Mouse (Mus musculus): ENCODE data around the gene Tmeff1. TPM values are rescaled to one million over a fixed set of nuclear protein-coding genes. Genes with fewer than 3 reads are reported as not detected.

Gene Tmeff1
- polyA plus RNA-seq, 1 experiment from 2014 or later, result 0.36 TPM

DNA sequence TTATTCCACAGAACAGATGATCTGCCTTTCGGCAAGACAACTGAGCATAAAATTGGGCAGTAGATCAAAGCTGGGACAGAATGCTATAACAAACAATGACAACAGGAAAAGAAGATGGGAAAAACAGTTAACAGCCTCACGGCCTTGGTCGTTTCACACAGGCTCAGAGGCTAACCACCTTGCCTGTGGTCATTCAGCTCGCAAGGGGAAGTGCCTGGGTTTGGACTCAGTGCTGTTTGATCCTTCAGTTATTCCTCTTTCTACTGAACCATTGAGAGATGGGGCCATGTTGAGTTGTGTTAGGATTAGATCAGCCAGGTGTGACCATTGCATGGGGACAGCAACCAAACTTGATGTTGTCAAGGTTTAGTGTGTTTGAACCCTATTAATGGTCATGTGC, 75.2 kb downstream of the Tmeff1 start:
- no peak for DNase-seq
- Histone ChIP-seq H3K36me3 (replicated peaks; ENCODE audit: insufficient read depth, low read length) (no peaks in the 10 kb centered on the region), H3K4me2 (ENCODE audit: low read depth, low read length) (no peak overlapping the region), H3K4me3 (ENCODE audit: low read depth, low read length) (no peak overlapping the region), H3K27me3 (ENCODE audit: insufficient read depth, low read length) (no peaks in the 10 kb centered on the region), H3K9ac (replicated peaks) (no peak overlapping the region), H3K4me1 (ENCODE audit: insufficient read depth) (no peaks in the 10 kb centered on the region), H3K27ac (ENCODE audit: low read depth) (no peak overlapping the region), H3K9me3 (ENCODE audit: low read length) (no peaks in the 10 kb centered on the region)
- TF ChIP-seq CTCF (IDR thresholded peaks at IDR 0.05; ENCODE audit: low read depth), result no peak
- no peak for TF ChIP-seq EP300 (IDR thresholded peaks at IDR 0.05; ENCODE audit: low read depth)
- no peak for ATAC-seq
- WGBS (ENCODE audit: insufficient replicate concordance), result 47% methylated on average over 4 of the region's 4 CpGs

DNA sequence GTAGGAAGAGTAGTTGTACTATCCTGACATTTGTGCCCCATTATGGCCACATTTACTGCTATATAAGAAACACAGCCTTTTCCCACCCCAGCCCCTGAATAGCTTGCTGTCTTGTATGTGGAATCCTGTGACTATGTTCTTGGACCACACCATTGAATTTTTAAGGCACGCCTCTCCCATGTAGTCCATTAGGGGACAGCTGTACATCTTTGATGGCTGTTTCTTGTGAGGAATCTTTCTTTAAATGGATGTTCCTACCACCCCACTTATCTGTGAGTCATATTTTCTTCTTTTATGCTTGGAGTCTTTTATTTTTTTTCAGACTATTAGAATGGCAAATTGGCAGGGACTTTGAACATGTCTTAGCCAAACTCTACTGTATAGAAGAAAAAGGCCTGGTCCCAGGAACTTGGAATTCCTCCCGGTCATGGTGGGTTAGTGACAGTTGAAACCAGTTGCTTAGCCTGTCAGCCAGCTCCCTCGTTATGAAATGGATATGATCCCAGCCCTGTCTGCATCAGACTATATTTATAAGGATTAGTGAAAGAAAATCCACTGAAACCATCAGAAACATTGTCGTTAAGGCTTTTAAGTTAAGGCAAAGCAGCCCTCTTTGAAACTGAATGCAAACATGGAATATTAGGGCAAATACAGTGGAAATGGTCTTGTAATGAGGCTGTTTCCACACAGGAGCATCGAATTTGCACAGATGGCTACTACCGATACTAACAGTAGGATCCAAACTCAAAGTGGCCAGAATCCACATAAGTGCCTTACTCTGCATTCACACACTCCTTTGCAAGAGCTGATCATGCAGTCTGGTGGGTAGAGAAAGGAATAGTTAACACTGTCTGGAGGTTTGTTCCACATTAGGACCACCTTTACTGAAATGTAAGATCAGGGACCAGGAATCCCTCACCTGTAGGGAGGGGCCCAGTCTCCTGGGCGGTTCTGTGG, 75.9 kb downstream of the Tmeff1 start:
- 73% methylated on average over 7 of the region's 7 CpGs for WGBS (ENCODE audit: insufficient replicate concordance)
- H3K36me3 ChIP-seq (replicated peaks; ENCODE audit: insufficient read depth, low read length), result no peaks in the 10 kb centered on the region
- DNase-seq (no peak), ATAC-seq (no peak)
- TF ChIP-seq EP300 (IDR thresholded peaks at IDR 0.05; ENCODE audit: low read depth), result no peak
- no peak for TF ChIP-seq CTCF (IDR thresholded peaks at IDR 0.05; ENCODE audit: low read depth)
- no peak overlapping the region for H3K4me2 ChIP-seq (ENCODE audit: low read depth, low read length)
- no peak overlapping the region for H3K9ac ChIP-seq (replicated peaks)
- no peaks in the 10 kb centered on the region for H3K27me3 ChIP-seq (ENCODE audit: insufficient read depth, low read length)
- H3K4me3 ChIP-seq (ENCODE audit: low read depth, low read length), result no peak overlapping the region
- no peak overlapping the region for H3K27ac ChIP-seq (ENCODE audit: low read depth)
- no peaks in the 10 kb centered on the region for H3K4me1 ChIP-seq (ENCODE audit: insufficient read depth)
- H3K9me3 ChIP-seq (ENCODE audit: low read length), result no peaks in the 10 kb centered on the region

DNA sequence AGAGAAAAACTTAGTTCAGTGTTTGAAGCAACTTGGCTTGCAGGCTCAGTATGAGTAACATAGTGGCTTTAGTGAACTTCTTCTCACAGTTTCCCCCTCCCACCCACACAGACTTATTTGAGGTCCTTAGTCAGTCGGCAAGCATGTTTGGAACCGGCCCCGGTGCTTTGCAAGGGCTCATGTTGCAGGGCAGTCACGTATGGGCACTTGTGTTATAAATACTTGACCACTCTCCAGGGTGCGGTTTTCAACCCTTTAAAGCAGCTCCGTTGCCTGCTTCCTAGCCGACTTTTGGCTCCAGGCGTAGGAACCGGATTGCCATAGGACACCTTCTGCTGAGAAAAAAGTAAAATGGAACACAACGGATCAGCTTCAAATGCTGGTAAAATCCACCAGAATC, 78.3 kb downstream of the Tmeff1 start, which contains the start of gene Cavin4:
Gene Cavin4, plus strand, starts transcription at position 244 of the 400 bp plus-strand sequence.
- H3K36me3 ChIP-seq (replicated peaks; ENCODE audit: insufficient read depth, low read length), result no peaks in the 10 kb centered on the region
- TF ChIP-seq CTCF (IDR thresholded peaks at IDR 0.05; ENCODE audit: low read depth) (no peak), EP300 (IDR thresholded peaks at IDR 0.05; ENCODE audit: low read depth) (no peak)
- no peak within 1 kb of the TSS for H3K4me2 ChIP-seq (ENCODE audit: low read depth, low read length)
- ATAC-seq (no peak), DNase-seq (no peak)
- H3K4me1 ChIP-seq (ENCODE audit: insufficient read depth), result 0 out of 2 replicates have a peak, but pooled peaks cover under 1% of the 10 kb centered on the region
- H3K4me3 ChIP-seq (ENCODE audit: low read depth, low read length), result no peak within 1 kb of the TSS
- 89% methylated on average over 10 of the region's 10 CpGs for WGBS (ENCODE audit: insufficient replicate concordance)
- no peak within 1 kb of the TSS for H3K9ac ChIP-seq (replicated peaks)
- no peaks in the 10 kb centered on the region for H3K9me3 ChIP-seq (ENCODE audit: low read length)
- no peak within 1 kb of the TSS for H3K27ac ChIP-seq (ENCODE audit: low read depth)
- no peaks in the 10 kb centered on the region for H3K27me3 ChIP-seq (ENCODE audit: insufficient read depth, low read length)

DNA sequence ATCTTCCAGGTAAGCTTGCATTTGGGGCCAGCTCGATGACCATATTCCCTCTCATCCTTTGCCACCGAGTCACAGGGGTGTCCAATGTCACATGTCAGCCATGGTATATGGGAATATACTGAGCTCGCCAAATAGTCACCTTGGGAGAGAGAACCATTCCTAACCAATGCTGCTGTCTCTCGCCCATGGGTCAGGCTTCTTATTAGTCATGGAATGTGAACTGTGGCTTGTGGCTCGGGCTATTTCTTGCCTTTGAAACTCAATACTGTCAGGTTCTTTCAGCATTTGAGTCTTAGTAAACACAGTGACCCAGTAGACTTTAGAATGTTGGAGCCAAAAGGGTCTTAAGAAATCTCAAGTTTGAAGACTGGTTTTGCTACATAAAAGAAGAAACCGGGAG, 79.0 kb downstream of the Tmeff1 start:
- no peak overlapping the region for H3K9ac ChIP-seq (replicated peaks)
- whole genome bisulfite sequencing (ENCODE audit: insufficient replicate concordance), result 78% methylated on average over 6 of the region's 6 CpGs
- no peak for ATAC-seq

DNA sequence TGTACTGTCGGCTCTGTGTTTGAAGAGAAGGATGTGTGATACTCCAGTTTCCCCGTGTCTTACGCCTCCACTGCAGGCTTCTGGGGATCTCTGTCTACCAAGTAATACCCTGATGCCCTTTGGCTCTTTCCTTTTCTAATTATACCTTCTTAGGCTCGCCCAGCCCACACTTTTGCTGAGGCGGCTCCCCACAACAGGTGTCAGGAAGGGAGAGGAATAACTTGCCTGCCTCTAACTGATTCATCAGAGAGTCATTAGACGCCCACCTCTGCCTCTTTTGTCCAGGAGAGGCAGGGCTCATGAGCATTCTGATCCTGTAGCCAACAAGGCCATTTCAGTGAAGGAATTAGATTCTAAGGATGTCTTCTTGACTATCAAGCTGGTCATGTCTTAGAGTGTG, 82.3 kb downstream of the Tmeff1 start:
- Histone ChIP-seq H3K4me1 (ENCODE audit: insufficient read depth) (0 out of 2 replicates have a peak, but pooled peaks cover 8% of the 10 kb centered on the region), H3K9ac (replicated peaks) (no peak overlapping the region), H3K27ac (ENCODE audit: low read depth) (no peak overlapping the region), H3K4me3 (ENCODE audit: low read depth, low read length) (no peak overlapping the region), H3K27me3 (ENCODE audit: insufficient read depth, low read length) (no peaks in the 10 kb centered on the region), H3K4me2 (ENCODE audit: low read depth, low read length) (no peak overlapping the region), H3K36me3 (replicated peaks; ENCODE audit: insufficient read depth, low read length) (no peaks in the 10 kb centered on the region), H3K9me3 (ENCODE audit: low read length) (no peaks in the 10 kb centered on the region)
- WGBS (ENCODE audit: insufficient replicate concordance), result 75% methylated on average over 6 of the region's 6 CpGs
- ATAC-seq (no peak), DNase-seq (no peak)
- no peak for TF ChIP-seq EP300 (IDR thresholded peaks at IDR 0.05; ENCODE audit: low read depth)
- TF ChIP-seq CTCF (IDR thresholded peaks at IDR 0.05; ENCODE audit: low read depth), result no peak

More for the DNA sequence above, 79.0 kb downstream of the Tmeff1 start:
- H3K9me3 ChIP-seq (ENCODE audit: low read length), result no peaks in the 10 kb centered on the region
- TF ChIP-seq CTCF (IDR thresholded peaks at IDR 0.05; ENCODE audit: low read depth), result no peak
- no peak for TF ChIP-seq EP300 (IDR thresholded peaks at IDR 0.05; ENCODE audit: low read depth)
- no peak for DNase-seq
- no peak overlapping the region for H3K4me2 ChIP-seq (ENCODE audit: low read depth, low read length)
- no peak overlapping the region for H3K27ac ChIP-seq (ENCODE audit: low read depth)
- H3K4me3 ChIP-seq (ENCODE audit: low read depth, low read length), result no peak overlapping the region
- H3K27me3 ChIP-seq (ENCODE audit: insufficient read depth, low read length), result no peaks in the 10 kb centered on the region
- 0 out of 2 replicates have a peak, but pooled peaks cover 5% of the 10 kb centered on the region for H3K4me1 ChIP-seq (ENCODE audit: insufficient read depth)
- no peaks in the 10 kb centered on the region for H3K36me3 ChIP-seq (replicated peaks; ENCODE audit: insufficient read depth, low read length)

DNA sequence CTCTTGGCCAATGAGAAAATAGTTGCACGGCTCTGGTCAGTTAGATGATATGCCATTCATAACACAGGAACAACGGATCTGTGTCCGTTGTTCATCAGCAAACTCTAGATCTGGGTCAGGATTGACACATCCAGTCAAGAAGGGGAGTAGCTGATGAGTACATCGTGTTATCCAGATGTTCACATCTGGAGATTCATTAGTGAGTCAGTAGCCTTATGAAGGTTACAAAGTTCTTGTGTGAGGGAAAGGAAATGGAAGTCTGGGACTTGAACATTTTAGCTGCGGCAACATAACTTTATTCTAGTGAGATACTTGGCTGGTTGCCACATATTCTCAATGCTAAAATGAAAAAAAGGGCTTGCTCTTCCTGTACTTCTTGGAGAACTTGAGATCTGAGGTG, 87.9 kb downstream of the Tmeff1 start:
- Histone ChIP-seq H3K4me1 (ENCODE audit: insufficient read depth) (0 out of 2 replicates have a peak, but pooled peaks cover 8% of the 10 kb centered on the region), H3K4me3 (ENCODE audit: low read depth, low read length) (no peak overlapping the region), H3K4me2 (ENCODE audit: low read depth, low read length) (no peak overlapping the region), H3K27me3 (ENCODE audit: insufficient read depth, low read length) (no peaks in the 10 kb centered on the region), H3K9me3 (ENCODE audit: low read length) (no peaks in the 10 kb centered on the region), H3K27ac (ENCODE audit: low read depth) (no peak overlapping the region), H3K36me3 (replicated peaks; ENCODE audit: insufficient read depth, low read length) (no peaks in the 10 kb centered on the region), H3K9ac (replicated peaks) (no peak overlapping the region)
- ATAC-seq (no peak), DNase-seq (no peak)
- 83% methylated on average over 5 of the region's 5 CpGs for WGBS (ENCODE audit: insufficient replicate concordance)
- TF ChIP-seq EP300 (IDR thresholded peaks at IDR 0.05; ENCODE audit: low read depth) (no peak), CTCF (IDR thresholded peaks at IDR 0.05; ENCODE audit: low read depth) (no peak)
